In the genomic region with DNA sequence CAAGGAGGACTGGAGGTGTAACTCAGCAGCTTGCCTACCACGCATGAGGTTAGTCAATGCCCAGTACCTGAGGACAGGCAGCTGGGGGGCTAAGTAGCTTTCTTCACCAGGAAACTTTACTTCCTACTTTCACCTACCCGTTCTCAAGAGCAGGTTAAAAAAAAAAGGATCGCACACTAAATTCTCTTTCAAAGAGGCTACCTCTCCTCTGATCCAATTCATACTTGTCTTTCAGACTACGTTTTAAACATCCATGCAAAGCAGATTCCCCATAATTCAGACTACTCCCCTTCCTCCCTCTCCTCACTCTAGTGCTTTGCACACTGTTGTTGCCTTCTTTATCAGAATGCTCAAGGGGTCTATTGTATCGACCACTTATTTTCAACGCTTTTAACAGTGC, we compare ENCODE assay signal across 8 mouse cellular contexts. TPM values are rescaled to one million over a fixed set of nuclear protein-coding genes. Genes with fewer than 3 reads are reported as not detected.
A peak's percentile ranks its signal among the peaks of the same experiment; 100 is the strongest.
DNase-seq lines count a peak whose midpoint lies in the region; ATAC-seq and TF ChIP-seq lines count a peak whose summit lies in the region.

No protein-coding gene starts in this region.

- peak overlapping the region; percentile 89 for H3K9ac ChIP-seq in embryonic facial prominence, embryonic 13.5 days
- H3K9ac ChIP-seq in intestine, embryonic 16.5 days (ENCODE audit: low read depth, low read length), result peak overlapping the region; percentile 89
- H3K9ac ChIP-seq in neural tube, embryonic 13.5 days, result peak overlapping the region; percentile 92

- no peaks in the 10 kb centered on the region for H3K27me3 ChIP-seq in embryonic facial prominence, embryonic 13.5 days
- no peaks in the 10 kb centered on the region for H3K27me3 ChIP-seq in intestine, embryonic 16.5 days (replicated peaks; ENCODE audit: control insufficient read depth, insufficient read depth, low read length)
- H3K27me3 ChIP-seq in neural tube, embryonic 13.5 days, result no peaks in the 10 kb centered on the region

- peak overlapping the region; percentile 97; the same call in 1 of the 2 replicates for H3K27ac ChIP-seq in layer of hippocampus, adult 2 months
- no peak overlapping the region for H3K27ac ChIP-seq in embryonic facial prominence, embryonic 13.5 days
- no peak overlapping the region for H3K27ac ChIP-seq in intestine, embryonic 16.5 days (ENCODE audit: low read length)
- H3K27ac ChIP-seq in neural tube, embryonic 13.5 days (replicated peaks), result no peak overlapping the region

- H3K4me1 ChIP-seq in embryonic facial prominence, embryonic 13.5 days, result peaks cover 16% of the 10 kb centered on the region
- peaks cover 8% of the 10 kb centered on the region for H3K4me1 ChIP-seq in intestine, embryonic 16.5 days (ENCODE audit: control insufficient read depth, insufficient read depth, low read length)
- H3K4me1 ChIP-seq in neural tube, embryonic 13.5 days (replicated peaks), result peaks cover 38% of the 10 kb centered on the region

- TF ChIP-seq CTCF in layer of hippocampus, adult 2 months (conservative IDR thresholded peaks at IDR 0.05), result no peak

- 45% methylated on average over 6 of the region's 6 CpGs for WGBS in embryonic facial prominence, embryonic 13.5 days
- 23% methylated on average over 6 of the region's 6 CpGs for WGBS in intestine, embryonic 16.5 days
- 41% methylated on average over 6 of the region's 6 CpGs for WGBS in neural tube, embryonic 13.5 days

- no peaks in the 10 kb centered on the region for H3K9me3 ChIP-seq in embryonic facial prominence, embryonic 13.5 days
- H3K9me3 ChIP-seq in intestine, embryonic 16.5 days (ENCODE audit: control insufficient read depth, low read length), result no peaks in the 10 kb centered on the region
- H3K9me3 ChIP-seq in neural tube, embryonic 13.5 days, result peaks cover 6% of the 10 kb centered on the region; the same call in 1 of the 2 replicates

- H3K36me3 ChIP-seq in embryonic facial prominence, embryonic 13.5 days, result no peaks in the 10 kb centered on the region
- no peaks in the 10 kb centered on the region for H3K36me3 ChIP-seq in intestine, embryonic 16.5 days (ENCODE audit: control insufficient read depth, insufficient read depth, low read length)
- peaks cover 4% of the 10 kb centered on the region; the same call in 1 of the 2 replicates for H3K36me3 ChIP-seq in neural tube, embryonic 13.5 days

- no peak for DNase-seq in layer of hippocampus, adult 2 months (ENCODE audit: low spot score in 2 of 2)
- no peak for DNase-seq in layer of hippocampus, adult 9-11 months
- no peak for DNase-seq in ovary, postnatal 10 days (ENCODE audit: low spot score)
- DNase-seq in spleen, adult 12 weeks (ENCODE audit: low spot score), result no peak
- no peak for DNase-seq in layer of hippocampus, postnatal 10 days (ENCODE audit: low spot score in 2 of 2)

- ATAC-seq in embryonic facial prominence, embryonic 13.5 days (ENCODE audit: insufficient number of reproducible peaks, insufficient read depth, low FRiP score, low TSS enrichment, low read depth), result no peak
- ATAC-seq in intestine, embryonic 16.5 days, result no peak
- no peak for ATAC-seq in neural tube, embryonic 13.5 days (ENCODE audit: low read depth)

- H3K4me2 ChIP-seq in embryonic facial prominence, embryonic 13.5 days, result peak overlapping the region; percentile 78
- peak overlapping the region; percentile 84 for H3K4me2 ChIP-seq in intestine, embryonic 16.5 days (ENCODE audit: low read depth, low read length)
- H3K4me2 ChIP-seq in neural tube, embryonic 13.5 days, result peak overlapping the region; percentile 71

- H3K4me3 ChIP-seq in layer of hippocampus, adult 2 months, result peak overlapping the region; percentile 90
- H3K4me3 ChIP-seq in embryonic facial prominence, embryonic 13.5 days, result peak overlapping the region; percentile 86
- H3K4me3 ChIP-seq in intestine, embryonic 16.5 days (ENCODE audit: low read length), result peak overlapping the region; percentile 91
- H3K4me3 ChIP-seq in neural tube, embryonic 13.5 days, result peak overlapping the region; percentile 95

RNA-seq across cellular contexts. Expression of gene Rab10, which starts 2.2 kb away (rescaled TPM):
- total RNA-seq in layer of hippocampus, adult 2 months (2021), result 100 to 1,000 TPM; 151 to 158 TPM
- polyA plus RNA-seq in embryonic facial prominence, embryonic 13.5 days (2015; fragmentation: Nextera tagmentation; extraction: Ambion mirVana), result 85.0 and 87.6 TPM in 2 replicates
- 52.9 and 54.1 TPM in 2 replicates for polyA plus RNA-seq in intestine, embryonic 16.5 days (2015; fragmentation: Nextera tagmentation; extraction: Ambion mirVana)
- polyA plus RNA-seq in neural tube, embryonic 13.5 days (2015; fragmentation: Nextera tagmentation; extraction: Ambion mirVana), result 165 and 169 TPM in 2 replicates
- 100 to 1,000 TPM; 213 to 233 TPM for total RNA-seq in layer of hippocampus, postnatal 10 days (2021)

RNA-seq across cellular contexts. Expression of gene Kif3c, which starts 57.3 kb away (rescaled TPM):
- 100 to 1,000 TPM; 167 to 169 TPM for total RNA-seq in layer of hippocampus, adult 2 months (2021)
- 18.4 and 19.8 TPM in 2 replicates for polyA plus RNA-seq in embryonic facial prominence, embryonic 13.5 days (2015; fragmentation: Nextera tagmentation; extraction: Ambion mirVana)
- polyA plus RNA-seq in intestine, embryonic 16.5 days (2015; fragmentation: Nextera tagmentation; extraction: Ambion mirVana), result 5.8 and 6.2 TPM in 2 replicates
- polyA plus RNA-seq in neural tube, embryonic 13.5 days (2015; fragmentation: Nextera tagmentation; extraction: Ambion mirVana), result 76.3 and 77.3 TPM in 2 replicates
- total RNA-seq in layer of hippocampus, postnatal 10 days (2021), result 100 to 1,000 TPM; 195 to 196 TPM
